Mouse (Mus musculus) C2C12 (cell line): ENCODE results near the gene Gm45716. TPM values are rescaled to one million over a fixed set of nuclear protein-coding genes. Genes with fewer than 3 reads are reported as not detected.

Experiments used
- H3K27me3 ChIP-seq: one replicate; pipeline ENCODE4 v1.6.1; 2011; ENCODE audit not compliant: control insufficient read depth, insufficient read depth, insufficient read length
- H3K36me3 ChIP-seq: one replicate; pipeline ENCODE4 v1.6.1; 2011; ENCODE audit not compliant: control insufficient read depth, insufficient read depth
- H3K4me3 ChIP-seq: one replicate; pipeline ENCODE4 v1.5.1; 2011; ENCODE audit warnings: mild to moderate bottlenecking, control low read depth; ENCODE audit not compliant: poor library complexity, insufficient read depth, severe bottlenecking
- H3K79me2 ChIP-seq: one replicate; pipeline ENCODE4 v1.6.1; 2011; ENCODE audit not compliant: control insufficient read depth, insufficient read depth
- H3K79me3 ChIP-seq: one replicate; pipeline ENCODE4 v1.6.1; 2011; ENCODE audit warnings: low read depth, control low read depth
- H3ac ChIP-seq: one replicate; pipeline ENCODE3; 2011; ENCODE audit warnings: low read depth; ENCODE audit not compliant: control insufficient read depth, insufficient read length
- CEBPB ChIP-seq: IDR thresholded peaks from one replicate; pipeline ENCODE4 v1.6.1; 2011; ENCODE audit warnings: low read depth, mild to moderate bottlenecking, control low read depth, moderate library complexity
- CTCF ChIP-seq: IDR thresholded peaks from one replicate; pipeline ENCODE4 v1.5.1; 2011; ENCODE audit not compliant: control insufficient read depth, insufficient read depth, insufficient read length
- FOSL1 ChIP-seq: IDR thresholded peaks from one replicate; pipeline ENCODE4 v1.8.0; 2011; ENCODE audit warnings: mild to moderate bottlenecking, low read length; ENCODE audit not compliant: poor library complexity, insufficient read depth, severe bottlenecking
- MAX ChIP-seq: IDR thresholded peaks from one replicate; pipeline ENCODE4 v1.6.1; 2011; ENCODE audit warnings: mild to moderate bottlenecking, control low read depth
- MYOD1 ChIP-seq: IDR thresholded peaks from one replicate; pipeline ENCODE4 v1.6.1; 2011; ENCODE audit warnings: low read depth; ENCODE audit not compliant: control insufficient read depth, insufficient read length
- MYOG ChIP-seq: IDR thresholded peaks from one replicate; pipeline ENCODE4 v1.6.1; 2011; ENCODE audit not compliant: control insufficient read depth, insufficient read length; ENCODE audit errors: extremely low read depth
- USF1 ChIP-seq: IDR thresholded peaks from one replicate; pipeline ENCODE4 v1.6.1; 2011; ENCODE audit warnings: low read depth, mild to moderate bottlenecking, control low read depth, moderate library complexity
- long read RNA-seq, 2 experiments: library from polyadenylated mRNA; unstranded; transcript quantifications; one replicate each; pipeline ENCODE4 v2.0.0; 2019 to 2020
- polyA plus RNA-seq: library from polyadenylated mRNA; unstranded; fragments of >200 nt; fragmentation: generic; extraction: Trizol; gene quantifications from one replicate; pipeline ENCODE4 v1.2.1, GENCODE M21; 2012; ENCODE audit warnings: missing spikeins

Gm45716 gene
- 22.9 TPM for polyA plus RNA-seq
- long read RNA-seq, experiment 1, partial matches to known transcripts = 12 of 12 reads
- long read RNA-seq, experiment 1, other reads (novel, unspliced or antisense) = 0 of 12 reads
- long read RNA-seq, experiment 2, partial matches to known transcripts = 11 of 11 reads
- long read RNA-seq, experiment 2, other reads (novel, unspliced or antisense) = 0 of 11 reads

DNA sequence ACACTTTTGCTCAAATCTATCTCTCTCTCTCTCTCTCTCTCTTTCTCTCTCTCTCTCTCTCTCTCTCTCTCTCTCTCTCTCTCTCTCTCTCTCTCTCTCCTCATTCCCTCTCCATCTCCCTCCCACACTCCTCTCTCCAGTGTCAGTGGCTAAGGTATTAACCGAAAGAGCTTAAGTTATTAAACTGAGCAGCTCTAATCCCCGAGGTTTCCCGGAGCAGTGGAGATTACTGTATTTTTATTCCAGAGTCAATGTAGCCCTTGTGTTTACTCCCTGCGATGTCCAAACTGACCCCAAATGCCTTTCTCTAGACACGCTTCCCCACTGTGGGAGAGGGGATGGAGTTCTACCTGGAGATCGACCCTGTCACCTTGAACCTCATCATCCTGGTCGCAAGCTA is at the start of gene Gm45716:
Gm45716 (plus strand) TSS at position 243 of the 400 bp plus-strand sequence.
- Histone ChIP-seq H3K27me3 (no peaks in the 10 kb centered on the region), H3K4me3 (no peak within 1 kb of the TSS), H3ac (no peak within 1 kb of the TSS), H3K36me3 (no peaks in the 10 kb centered on the region), H3K79me3 (no peaks in the 10 kb centered on the region), H3K79me2 (no peaks in the 10 kb centered on the region)
- TF ChIP-seq FOSL1 (no peak), CEBPB (no peak), MYOD1 (no peak), MAX (no peak), USF1 (no peak), CTCF (no peak), MYOG (no peak)

DNA sequence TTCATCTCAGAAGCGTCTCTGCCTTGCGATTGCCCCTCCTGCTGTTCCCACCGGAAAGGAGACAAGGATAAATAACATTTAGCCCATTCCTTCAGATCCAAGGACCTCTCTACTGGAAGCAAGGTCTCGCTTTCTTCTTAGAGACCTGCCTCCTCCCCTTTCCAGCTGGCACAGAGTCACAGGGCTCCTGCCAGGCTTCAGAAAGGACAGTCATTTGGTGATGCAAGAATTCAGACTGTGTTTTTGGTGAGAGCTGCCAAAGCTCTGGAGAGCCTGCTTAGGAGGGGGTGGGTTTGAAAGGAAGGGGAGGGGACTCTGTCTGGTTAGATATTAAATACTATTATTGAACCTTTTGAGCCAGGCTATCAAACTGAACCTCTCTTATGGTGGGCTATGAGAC is 45.1 kb upstream of the Gm45716 start:
- no peak overlapping the region for H3K4me3 ChIP-seq
- no peak overlapping the region for H3ac ChIP-seq
- H3K79me3 ChIP-seq = no peaks in the 10 kb centered on the region
- no peaks in the 10 kb centered on the region for H3K27me3 ChIP-seq
- H3K36me3 ChIP-seq = no peaks in the 10 kb centered on the region
- TF ChIP-seq MYOD1 = no peak
- H3K79me2 ChIP-seq = no peaks in the 10 kb centered on the region

DNA sequence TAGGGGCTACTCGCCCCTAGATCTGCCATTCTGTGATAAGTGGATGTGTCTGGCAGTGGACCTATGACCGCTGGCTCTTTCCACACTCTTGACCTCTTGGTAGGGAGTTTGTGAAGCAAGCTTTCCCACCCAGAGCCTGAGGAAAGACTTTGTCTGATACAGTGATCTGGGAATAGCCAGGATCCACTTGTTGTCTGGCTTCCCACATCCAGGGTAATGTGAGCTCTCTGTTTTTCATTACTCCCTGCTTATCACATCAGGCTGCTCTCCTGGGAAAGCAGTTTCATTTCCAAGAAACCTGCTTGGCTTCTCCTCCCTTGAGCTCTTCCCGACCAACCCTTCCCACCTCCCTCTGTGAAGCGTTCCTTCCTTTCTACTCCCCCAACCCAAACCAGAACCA is 44.5 kb upstream of the Gm45716 start:
- Histone ChIP-seq H3ac (no peak overlapping the region), H3K27me3 (no peaks in the 10 kb centered on the region), H3K79me3 (no peaks in the 10 kb centered on the region), H3K4me3 (no peak overlapping the region), H3K79me2 (no peaks in the 10 kb centered on the region), H3K36me3 (no peaks in the 10 kb centered on the region)
- TF ChIP-seq MYOG (no peak), USF1 (no peak), MYOD1 (no peak), CEBPB (no peak), CTCF (no peak), FOSL1 (no peak), MAX (no peak)

DNA sequence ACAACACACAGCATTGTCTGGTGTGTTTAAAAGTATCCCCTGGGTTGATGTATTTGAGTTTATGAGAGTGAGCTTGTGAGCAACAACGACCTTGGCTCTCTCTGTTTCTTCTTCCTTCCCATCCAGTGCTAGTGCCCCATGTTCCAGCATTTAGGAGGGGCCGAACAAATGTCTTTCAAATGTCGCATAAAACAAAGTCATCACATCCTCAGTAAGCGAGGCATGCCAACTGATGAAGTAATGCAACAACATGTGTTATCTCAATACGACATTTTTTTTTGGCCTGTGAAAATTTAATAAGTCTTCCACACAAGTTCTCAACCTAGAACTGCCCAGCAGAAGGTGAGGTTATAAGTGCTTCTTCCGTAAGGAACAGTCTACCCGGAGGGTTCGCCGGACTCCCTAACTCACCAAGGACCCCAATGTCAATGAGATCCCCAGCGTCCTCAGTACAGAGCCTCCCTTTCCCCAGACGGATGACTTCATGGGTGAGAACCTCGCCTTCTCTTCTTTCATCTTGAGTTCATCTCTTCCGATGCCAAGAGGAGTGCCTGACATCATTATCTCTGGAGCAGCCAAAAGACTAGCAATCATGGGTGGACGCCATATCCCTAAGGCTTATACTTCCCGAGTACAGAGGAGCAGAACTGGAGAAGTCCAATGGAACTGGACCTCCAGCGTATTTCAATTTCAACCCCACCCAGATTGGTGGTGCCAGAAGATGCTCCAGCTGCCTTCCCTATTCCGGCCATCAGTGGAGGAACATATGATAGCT is 41.2 kb upstream of the Gm45716 start:
- no peak for TF ChIP-seq MYOG
- no peak for TF ChIP-seq MAX
- TF ChIP-seq CTCF = no peak
- no peak for TF ChIP-seq MYOD1
- no peak for TF ChIP-seq CEBPB
- no peak for TF ChIP-seq USF1
- TF ChIP-seq FOSL1 = no peak
- H3K79me2 ChIP-seq = no peaks in the 10 kb centered on the region
- no peak overlapping the region for H3ac ChIP-seq
- no peak overlapping the region for H3K4me3 ChIP-seq
- H3K79me3 ChIP-seq = no peaks in the 10 kb centered on the region
- no peaks in the 10 kb centered on the region for H3K36me3 ChIP-seq
- H3K27me3 ChIP-seq = no peaks in the 10 kb centered on the region

DNA sequence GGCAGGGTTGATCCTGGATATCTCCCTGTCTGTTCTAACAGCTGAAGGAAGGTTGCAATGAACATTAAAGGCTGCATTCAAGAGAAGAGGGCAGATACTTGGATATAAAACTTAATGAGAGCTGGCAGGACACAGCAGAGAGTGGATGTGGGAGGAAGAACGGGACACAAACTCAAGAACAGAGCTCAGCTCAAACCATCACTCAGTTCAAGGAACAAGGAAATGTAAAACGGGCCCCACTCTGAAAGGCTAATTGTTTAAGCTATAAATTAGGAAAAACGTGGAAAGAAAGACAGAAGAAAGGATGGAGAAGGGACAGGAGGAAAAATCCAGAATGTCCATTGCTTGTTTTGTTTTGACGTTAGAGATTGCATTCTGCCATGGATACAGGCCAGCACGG is 32.4 kb upstream of the Gm45716 start:
- Histone ChIP-seq H3K79me3 (no peaks in the 10 kb centered on the region), H3K4me3 (no peak overlapping the region), H3K36me3 (no peaks in the 10 kb centered on the region), H3K27me3 (no peaks in the 10 kb centered on the region), H3K79me2 (no peaks in the 10 kb centered on the region), H3ac (no peak overlapping the region)
- no peak for TF ChIP-seq USF1
- no peak for TF ChIP-seq MYOG
- TF ChIP-seq MAX = no peak
- no peak for TF ChIP-seq CEBPB
- no peak for TF ChIP-seq CTCF
- no peak for TF ChIP-seq FOSL1
- no peak for TF ChIP-seq MYOD1

DNA sequence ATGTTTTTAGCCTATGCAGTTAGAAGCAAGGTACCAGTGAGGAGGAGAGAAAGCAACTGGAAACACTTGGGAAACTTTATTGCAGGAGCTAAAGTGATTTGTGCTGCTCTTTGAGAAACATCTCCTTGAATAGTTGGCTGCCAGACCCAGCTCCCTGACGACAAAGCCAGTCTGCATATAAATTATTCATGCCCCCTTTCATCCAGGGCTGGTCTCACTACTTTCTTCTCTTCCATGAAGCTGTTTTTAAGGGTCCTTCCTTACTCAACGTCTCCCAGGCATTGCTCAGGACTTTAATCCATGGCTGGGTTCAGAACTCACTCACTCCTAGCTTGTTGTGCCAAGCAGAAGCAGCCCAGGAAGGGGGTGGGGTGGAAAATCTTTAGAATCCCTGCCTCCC is 32.0 kb upstream of the Gm45716 start:
- no peak overlapping the region for H3K4me3 ChIP-seq
- H3K79me2 ChIP-seq = no peaks in the 10 kb centered on the region
- H3K27me3 ChIP-seq = no peaks in the 10 kb centered on the region
- H3K36me3 ChIP-seq = no peaks in the 10 kb centered on the region
- TF ChIP-seq CTCF = no peak
- TF ChIP-seq MAX = no peak
- TF ChIP-seq FOSL1 = no peak
- TF ChIP-seq MYOG = no peak
- no peak for TF ChIP-seq CEBPB
- no peak for TF ChIP-seq USF1
- TF ChIP-seq MYOD1 = no peak
- H3K79me3 ChIP-seq = no peaks in the 10 kb centered on the region
- no peak overlapping the region for H3ac ChIP-seq
